Mouse (Mus musculus) 3T3-L1 (cell line): ENCODE data around the gene Trpc7.

Experiments used
- DNase-seq: peaks from one replicate; pipeline ENCODE4 v3.0.0-alpha.2; 2015; ENCODE audit warnings: low read depth, low spot score

Gene Trpc7

DNA sequence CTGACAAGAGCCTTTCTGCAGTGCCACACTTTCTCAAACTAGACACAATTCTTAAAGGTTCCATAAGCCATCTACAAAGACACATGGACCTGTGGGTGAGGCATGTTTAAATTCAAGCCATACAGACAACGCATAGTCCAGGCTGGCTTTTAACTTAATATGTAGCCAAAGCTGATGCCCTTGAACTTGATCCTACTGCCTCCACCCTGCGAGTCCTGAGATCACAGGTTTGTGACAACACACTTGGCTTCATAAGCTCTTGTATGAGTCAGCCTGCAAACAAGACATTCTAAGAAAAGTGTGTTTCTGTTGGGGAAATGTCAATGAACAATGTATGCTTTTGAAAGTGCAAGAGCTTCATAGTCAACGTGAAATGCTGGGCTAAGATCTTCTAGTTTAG, 102.9 kb downstream of the Trpc7 start:
- peak; percentile 19 for DNase-seq

DNA sequence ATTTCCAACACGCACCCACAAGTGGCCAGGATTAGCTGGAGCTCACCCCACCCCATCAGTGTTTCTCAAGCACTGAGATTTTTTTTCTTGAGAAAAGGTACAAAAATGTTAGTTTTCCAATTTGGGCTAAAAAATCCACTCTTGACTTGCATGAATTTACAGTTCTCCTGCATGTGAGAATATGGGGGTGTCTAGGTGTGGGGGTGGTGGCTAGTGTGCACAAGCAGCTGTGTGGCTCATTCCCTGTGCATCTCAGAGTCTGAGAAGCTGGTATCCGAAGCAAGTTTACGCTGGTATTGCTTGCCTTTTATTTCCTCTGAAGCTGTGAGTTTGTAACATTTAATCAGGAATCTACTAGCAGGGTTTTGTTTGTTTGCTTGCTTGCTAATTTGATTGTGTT, 105.1 kb downstream of the Trpc7 start:
- DNase-seq: no peak

DNA sequence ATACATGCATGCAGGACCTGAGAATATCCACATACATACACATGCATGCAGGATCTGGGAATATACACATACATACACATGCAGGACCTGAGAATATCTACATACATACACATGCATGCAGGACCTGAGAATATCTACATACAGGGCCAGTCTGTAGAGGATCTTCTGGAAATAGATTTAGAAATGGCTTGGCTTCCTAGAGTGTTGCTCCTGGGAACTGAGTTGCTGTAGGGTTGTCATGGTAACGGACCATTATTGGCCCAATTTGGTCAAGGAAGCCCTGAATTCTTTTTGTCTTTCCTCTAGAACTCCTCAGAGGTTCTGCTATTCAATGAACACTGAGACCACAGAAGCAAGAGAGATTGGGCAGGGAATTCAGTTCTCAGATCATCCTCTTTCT, 113.2 kb downstream of the Trpc7 start:
- DNase-seq: no peak

DNA sequence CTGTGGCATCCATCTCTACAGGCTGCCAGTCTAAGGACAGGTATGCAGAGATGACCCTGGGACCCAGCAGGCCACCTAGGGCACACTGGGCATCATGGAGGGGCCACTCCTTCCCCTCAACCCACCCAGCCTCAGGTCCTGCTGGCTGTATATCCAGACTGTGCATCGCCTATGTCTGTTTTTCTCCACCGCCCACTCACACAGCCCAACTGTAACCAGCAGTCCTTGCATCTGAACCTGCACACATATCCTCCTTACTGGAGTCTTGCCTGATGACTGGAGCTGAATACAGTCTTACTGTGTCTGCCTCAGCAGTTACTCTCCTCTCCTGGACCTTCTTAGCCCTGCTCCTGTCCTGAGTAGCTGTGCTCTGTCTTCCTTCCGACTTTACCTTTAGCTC, 114.1 kb downstream of the Trpc7 start:
- no peak for DNase-seq

DNA sequence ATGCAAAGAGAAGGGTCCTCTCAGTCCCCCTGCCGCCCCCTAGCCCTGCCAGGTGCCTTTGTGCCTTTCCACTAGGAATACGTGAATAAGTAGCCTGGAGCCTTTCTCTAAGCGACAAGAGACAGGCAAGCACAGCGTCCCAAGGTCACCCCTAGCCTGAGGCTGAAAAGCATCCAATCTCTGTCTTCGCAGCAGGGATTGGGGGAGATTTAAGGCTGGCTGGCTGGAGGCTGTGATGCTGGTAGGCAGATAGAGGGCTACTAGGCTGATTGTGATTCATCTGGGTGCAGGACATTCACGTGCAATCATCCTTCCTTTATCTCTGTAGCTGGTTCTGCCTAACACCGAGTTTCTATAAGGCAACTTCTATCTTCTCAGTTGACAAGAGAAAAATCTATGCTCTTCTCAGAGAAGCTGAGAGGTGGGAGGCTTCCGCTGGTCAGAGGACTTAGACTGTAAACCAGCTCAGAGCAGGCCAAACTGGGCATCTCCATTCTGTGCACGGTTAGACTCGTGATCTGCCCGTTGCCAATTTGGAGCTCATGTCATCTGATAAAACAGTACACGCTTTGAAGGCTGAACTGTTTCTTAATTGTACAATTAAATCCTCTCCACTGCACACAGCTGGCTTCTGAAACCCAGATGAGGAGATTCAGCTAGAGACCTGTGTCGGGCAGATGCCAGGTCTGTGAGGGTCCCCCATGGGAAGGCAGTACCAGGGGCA, 114.9 kb downstream of the Trpc7 start:
- DNase-seq: no peak

DNA sequence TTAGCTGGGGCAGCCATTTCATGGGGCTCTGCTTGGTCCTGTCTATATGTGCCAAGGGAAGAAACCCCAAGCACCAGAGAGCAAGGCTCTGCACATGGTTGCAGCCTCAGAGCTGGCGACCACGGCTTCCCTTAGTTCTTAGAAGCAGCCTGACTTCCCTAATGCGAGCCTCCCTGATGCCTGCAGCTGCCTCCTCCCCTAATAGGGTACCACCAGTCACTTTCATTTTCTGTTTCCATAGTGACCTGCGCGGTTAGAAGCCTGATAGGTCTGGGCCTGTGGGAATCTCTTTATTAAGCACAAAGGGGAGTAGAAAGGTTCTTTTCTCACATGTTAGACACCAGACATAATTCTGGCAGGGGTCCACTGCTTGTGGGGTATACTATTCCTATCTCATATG, 121.5 kb downstream of the Trpc7 start:
- DNase-seq: no peak

DNA sequence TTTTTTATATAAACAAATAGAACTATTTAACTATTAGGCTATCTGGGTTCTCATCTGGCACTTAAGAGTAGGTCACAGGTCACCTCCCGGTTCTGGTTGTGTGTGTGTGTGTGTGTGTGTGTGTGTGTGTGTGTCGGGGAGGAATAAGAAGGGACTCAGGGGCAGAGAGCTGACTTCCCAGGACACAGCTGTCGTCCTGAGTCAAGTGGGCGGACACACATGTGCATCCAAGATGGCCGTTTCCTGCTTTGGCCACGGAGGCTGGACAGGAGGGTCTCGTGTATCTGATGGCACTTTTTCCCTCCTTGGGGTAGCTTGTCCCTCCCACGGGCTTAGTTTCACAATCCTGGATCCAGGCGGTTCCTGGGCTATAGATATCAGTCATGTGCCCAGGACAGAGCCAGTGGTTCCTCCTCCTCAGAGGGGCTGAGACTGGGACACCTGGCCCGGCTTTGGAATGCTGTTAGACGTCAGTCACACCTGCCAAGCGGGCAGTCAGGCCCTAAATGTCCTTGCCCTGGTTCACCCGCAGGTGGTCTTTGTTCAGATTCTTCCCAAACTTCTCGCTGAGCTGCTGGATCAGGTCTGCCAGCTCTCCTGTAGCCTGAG, 122.4 kb downstream of the Trpc7 start:
- no peak for DNase-seq

DNA sequence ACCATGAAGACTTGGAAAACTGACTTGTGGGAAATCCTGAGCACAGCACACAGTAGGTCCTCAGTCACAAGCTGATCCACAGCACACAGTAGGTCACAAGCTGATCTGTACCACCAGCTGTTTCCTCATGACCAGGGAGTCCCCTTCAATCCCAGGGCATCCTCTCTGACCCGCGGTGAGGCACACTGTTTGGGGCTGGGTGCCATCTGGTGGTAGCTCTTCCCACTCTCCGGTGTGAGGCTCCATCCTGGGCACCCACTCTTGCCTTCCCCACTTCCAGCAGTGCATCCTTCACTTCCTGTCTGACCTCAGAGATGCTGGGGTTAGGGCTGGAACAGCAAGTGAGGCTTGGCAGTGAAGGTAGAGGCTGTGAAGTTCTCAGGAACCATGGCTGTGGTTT, 123.2 kb downstream of the Trpc7 start:
- peak; percentile 7 for DNase-seq

DNA sequence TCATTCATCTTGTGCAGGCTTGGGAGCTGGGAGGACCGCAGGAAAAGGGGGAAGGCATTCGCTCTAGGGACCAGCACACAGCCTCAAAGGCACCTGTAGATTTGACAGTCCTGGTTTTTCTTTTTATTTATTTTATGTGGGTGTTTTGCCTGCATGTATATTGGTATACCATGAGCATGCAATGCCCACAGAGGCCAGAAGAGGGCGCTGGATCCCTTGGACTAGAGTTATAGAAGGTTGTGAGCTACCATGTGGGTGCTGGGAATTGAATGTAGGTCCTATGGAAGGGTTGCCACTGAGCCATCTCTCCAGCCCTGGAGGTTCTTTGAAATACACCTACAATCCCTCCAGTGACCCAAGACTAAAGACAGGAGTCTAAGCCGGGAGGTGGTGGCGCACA, 125.0 kb downstream of the Trpc7 start:
- DNase-seq: no peak

DNA sequence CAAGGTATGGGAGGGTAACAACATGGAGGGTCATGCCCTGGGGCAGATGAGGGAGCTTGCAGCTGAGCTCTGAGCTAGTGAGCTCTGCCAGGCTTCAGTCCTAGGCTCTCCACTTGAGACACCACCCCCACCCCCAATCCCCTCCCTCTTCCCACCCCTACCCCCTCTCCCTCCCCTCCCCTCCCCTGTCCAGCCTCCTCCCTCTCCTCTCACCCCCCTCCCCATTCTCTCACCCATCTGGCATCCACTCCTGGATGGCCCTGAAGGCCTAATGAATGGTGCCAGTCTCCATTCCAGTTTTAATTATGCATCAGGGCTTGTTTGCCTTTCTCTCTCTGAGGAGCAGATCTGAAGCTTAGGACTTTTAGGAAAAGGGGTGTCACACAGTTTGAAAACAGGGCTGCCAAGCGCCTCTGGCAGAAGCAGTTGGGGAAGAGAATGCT, 125.6 kb downstream of the Trpc7 start:
- no peak for DNase-seq

DNA sequence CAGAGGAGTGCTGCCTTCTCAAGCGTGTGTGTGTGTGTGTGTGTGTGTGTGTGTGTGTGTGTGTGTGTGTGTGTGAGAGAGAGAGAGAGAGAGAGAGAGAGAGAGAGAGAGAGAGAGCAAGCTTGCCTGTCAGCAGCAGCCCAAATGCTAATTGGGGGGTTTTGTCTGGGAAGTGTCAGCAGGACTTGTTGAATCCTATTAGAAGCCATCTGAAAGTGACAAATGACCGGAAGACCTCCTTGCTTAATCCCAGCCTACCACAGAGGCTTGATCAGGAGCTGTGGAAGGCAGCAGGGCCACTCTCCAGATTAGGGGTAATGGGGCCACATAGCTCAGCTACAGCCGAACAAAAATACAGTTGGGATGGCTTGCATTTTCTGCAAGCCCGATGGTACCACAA, 126.4 kb downstream of the Trpc7 start:
- DNase-seq: no peak

DNA sequence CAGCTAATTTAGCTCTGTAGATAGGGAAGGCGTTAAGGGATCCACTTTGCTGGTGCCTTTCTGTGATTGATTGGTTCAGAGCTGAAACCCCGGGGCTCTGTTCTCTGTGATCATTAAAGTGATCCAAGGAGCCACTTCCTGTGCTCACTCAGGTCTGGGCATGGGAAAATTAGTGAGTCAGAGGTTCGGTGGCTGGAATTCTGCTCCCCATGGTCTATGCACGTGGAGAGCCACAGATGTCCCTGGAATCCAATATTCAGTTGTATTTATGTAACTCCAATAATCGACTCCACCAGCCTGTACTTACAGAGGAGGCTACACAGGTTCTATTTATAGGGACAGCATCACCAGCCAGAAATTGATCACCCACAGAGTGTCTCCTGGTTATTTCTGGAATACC, 129.6 kb downstream of the Trpc7 start:
- DNase-seq: peak; percentile 3

DNA sequence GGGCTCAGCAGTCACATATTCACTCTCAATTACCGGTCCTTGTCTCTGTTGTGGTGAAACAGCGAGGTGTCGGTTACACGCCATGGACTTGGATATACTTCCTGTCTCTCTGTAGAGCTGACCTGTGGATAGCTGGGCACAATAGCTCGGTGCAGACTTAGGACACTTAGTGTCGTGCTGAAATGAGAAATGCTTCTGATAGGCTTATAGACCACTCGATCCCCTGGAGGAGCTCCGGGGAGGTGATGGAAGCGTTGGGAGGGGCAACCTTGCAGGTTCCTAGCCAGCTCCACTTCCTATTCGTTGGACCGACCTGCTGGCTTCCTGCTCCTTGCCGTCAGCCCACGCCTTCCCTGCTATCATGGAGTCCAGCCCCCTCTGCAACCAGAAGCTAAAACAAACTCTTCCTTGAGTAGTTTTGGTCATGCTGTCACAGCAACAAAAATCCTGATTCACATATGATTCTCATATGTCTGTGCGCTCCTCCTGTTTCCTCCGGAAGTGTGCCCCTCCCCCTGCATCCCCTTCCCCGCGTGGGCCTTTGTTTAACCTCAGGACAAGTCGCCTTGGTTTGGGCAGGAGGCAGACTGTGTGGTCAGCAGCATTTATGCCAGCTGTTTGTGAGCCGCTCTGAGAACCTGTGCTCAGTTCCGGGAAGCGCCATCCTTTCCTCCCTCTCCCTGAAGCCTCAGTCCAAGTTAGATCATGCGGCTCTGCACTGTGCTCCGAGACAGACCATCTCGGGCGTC, 130.3 kb downstream of the Trpc7 start:
- no peak for DNase-seq

DNA sequence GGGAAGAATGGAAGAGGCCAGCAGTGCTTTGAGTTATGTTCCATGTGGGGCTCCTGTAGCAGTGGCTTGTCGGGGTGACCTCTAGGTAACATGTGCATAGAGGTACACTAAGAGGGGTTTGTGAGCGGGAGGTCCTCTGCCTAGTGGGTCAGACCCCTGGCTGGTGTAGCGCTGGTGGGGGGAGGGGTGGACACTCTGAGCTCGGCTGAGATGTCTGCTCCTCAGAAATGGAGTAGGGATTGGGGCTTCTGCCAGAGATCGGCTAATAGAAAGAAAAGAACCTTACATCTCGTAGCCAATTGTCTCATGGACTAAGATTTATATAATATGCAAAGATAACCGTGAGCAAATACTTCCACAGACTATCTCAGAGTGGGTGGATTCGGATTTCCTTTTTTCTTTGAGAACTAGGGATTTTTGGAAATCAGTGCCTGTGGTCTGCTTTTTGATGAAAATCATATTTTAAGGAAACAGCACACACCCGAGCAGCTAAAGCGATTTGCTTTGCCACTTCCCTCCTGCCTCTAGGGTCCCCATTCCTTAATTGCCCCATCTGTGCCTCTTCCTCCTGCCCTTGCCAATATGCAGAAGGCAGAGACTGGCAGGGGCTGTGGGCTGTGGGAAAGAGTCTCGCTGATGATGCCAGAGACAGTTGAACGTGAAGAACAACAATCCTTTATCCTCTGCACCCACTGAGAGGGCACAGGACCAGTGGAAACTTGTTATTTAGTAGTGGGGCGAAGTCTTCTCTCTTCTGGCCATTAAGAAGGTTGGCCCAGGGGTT, 133.2 kb downstream of the Trpc7 start:
- DNase-seq: no peak

DNA sequence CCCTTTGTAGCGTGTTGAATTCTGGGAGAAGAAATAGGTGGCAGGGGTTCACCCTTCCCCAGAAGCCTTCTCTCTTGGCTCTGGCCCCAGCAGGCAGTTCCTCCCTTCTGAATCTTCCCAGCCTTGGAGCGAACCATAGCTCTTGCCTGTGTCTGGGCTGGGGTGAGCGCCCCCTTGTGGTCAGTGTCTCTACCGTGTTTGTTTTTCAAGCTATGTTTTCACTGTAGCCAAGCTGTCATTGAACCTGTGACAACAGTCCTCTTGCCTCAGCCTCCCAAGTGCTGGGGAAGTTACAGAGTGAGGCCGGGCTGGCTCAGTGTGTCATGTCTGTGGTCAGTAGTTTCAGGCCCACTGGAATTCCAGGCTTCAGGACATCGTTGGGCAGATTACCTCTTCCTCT, 137.3 kb downstream of the Trpc7 start:
- DNase-seq: peak; percentile 77

DNA sequence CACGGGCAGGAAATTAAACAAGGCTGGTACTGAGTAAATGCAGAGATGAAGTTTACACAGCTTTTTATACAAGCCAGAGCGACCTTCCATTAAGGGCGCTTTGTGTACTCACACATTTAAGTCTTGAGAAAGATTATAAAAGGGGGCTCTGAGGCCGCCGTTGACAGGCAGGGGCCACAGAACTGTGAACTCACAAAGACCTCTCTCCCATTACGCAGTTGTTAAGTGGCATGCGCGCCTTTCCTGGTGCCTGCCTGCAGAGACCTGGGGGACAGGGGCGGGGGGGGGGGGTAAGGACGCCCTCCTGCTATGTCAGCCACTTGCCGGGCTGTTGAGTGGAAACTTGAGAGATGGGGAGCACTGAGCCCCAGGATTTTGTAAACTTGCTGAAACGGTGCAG, 138.6 kb downstream of the Trpc7 start:
- DNase-seq: no peak

DNA sequence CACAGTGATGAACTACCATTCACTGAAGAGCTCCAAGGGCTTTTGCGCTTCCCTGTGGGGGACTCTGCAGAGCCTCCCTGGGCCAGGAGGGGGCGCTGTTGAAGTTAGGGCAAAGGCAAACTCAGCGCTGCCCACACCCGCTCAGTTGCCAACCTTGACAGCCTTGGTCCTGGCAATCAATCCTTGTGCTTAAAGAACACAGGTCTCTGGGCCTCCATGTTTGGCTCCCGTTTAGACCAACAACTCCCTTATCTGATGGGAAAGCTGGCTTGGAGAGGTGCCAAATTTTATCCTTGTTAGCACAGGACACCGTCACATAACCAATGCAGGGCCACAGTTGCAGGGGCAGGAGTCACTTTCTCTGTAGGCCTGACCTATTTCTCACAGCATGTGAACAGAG, 139.9 kb downstream of the Trpc7 start:
- no peak for DNase-seq

DNA sequence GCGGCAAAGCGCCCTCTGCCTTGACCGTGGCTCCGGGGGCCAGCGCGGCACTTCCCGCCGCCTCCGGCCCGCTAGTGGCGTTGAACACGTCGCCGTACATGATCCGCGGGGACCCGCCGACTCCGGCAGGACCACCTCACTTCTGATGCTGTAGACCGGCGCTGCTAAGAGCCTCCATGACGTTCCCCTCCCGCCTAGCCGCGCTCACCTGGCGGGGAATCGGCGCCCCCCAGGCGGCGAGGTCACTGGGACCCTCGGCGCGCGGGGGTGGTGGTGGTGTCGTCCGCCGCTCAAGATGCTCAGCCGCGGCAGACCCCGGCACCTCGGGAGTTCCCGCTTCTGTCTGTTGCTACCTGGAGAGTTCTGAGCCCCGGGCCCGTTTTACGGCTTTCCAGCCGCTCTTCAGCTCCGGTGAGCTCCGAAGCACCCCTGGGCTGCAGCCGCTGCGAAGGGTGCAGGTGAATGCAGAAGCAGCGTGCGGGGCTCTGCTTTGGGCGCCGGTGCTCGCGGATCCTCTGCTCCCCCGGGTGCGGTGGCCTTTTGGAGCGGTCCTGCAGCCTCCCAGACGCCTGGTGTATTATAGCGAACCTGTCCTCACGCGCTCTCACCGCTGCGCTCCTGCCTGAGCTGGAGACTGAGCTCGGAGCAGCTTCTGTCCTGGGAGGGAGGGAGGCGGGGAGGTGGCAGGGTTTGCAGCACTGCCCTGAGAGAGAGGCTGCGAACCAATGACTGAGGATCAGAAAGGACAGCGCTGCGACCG, 142.4 kb downstream of the Trpc7 start, which contains the start of gene Gm45623:
Gene Gm45623, minus strand, starts transcription at position 636 of the 760 bp plus-strand sequence.
- no peak for DNase-seq

DNA sequence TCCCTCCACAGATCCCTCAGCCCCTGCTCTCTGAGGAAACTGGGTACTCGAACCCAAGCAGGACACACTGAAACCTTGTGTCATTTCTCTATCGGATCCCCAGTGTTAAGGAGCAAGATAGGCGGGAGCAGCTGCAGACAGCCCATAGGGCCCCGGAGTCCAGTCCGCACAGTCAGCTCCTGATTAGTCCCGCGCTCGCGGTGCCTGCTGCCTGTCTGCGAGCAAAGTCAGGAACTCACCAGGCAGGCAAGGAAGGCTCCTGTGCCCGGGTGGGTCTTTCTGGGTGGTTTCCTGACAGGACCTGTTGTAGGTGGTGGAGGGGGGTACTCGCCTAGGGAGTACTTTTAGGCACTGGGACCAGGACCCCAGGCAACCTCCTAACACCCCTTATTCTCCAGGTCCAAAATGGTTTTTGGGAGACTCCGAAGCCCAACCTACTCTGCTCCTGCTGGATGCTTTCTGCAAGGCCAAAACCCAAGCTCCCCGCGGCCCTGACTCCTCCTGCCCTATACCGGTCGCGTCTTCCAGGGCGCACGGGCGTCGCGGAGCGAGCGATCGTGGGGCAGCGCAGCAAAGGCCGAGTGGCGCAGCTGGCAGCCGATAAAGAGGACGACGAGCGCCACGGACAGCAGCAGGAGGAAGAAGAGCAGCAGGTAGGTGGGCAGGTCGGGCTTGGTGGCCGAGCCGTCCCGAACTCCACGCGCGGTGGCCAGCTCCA, 143.2 kb downstream of the Trpc7 start:
- DNase-seq: no peak

DNA sequence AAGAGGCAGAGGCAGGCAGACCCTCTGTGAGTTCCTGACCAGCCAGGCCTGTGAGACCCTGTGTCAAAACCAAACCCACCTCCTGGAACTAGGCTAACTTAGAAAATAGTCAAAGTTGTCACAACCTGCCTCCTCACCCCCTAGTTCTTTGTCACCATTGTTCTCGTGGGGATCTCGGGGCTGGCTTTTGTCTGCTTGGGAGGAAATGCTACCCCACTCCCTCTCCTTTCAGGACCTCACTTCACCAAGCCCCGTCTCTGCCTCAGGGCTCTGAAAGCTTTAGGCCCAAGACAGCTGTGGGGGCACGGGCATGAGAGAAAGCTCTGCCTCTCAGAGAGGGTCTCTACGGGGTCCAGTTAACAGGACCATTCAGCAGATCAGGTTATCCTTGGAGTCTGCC, 144.0 kb downstream of the Trpc7 start:
- DNase-seq: no peak

DNA sequence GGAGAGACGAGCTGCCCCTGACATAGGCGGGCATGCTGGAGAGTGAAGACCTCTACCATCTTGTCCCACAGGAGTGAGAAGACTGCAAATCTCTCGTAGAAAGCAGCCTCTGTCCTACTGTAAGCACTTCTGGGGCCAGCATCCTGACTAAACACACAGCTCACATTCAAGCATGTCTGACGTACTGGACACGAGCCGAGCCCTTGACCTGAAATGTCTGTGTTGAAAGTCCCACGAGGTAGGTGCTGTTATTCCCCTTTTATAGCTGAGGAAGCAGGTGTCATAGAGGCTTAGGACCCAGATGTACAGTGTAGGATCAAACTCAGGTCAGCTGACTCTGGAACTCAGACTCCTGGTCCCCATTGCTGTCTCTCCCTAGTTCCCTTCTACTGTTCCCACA, 146.4 kb downstream of the Trpc7 start:
- DNase-seq: no peak
